Comparison of ENCODE assay signal across 9 mouse cellular contexts in genomic region chr16:85148615-85149508, GRCm38 (mm10). TPM values are rescaled to one million over a fixed set of nuclear protein-coding genes. Genes with fewer than 3 reads are reported as not detected.
DNase-seq lines count a peak whose midpoint lies in the region; ATAC-seq and TF ChIP-seq lines count a peak whose summit lies in the region.
"Had no signal": no experiment of that assay in that cellular context is flagged by ENCODE, and none has a peak within 500 bp of the region (broad histone marks: within the 10 kb centered on the region; RNA-seq: fewer than 3 reads in every experiment).

No protein-coding gene starts in this region.

- 0 out of 2 replicates have a peak, but pooled peaks have one; percentile 25 for ATAC-seq in forebrain, postnatal 0 days

- TF ChIP-seq POLR2A in olfactory bulb, adult 2 months (IDR thresholded peaks at IDR 0.05; ENCODE audit: insufficient read depth, low read depth, low read length): no peak

- H3K36me3 ChIP-seq in forebrain, postnatal 0 days (ENCODE audit: insufficient read depth): no peaks in the 10 kb centered on the region
- H3K36me3 ChIP-seq in forebrain, embryonic 10.5 days (replicated peaks): peaks cover 7% of the 10 kb centered on the region

- H3K27me3 ChIP-seq in forebrain, postnatal 0 days (ENCODE audit: insufficient read depth, low read length): no peaks in the 10 kb centered on the region
- no peaks in the 10 kb centered on the region for H3K27me3 ChIP-seq in forebrain, embryonic 10.5 days (ENCODE audit: poor library complexity, severe bottlenecking)

- no peak overlapping the region for H3K9ac ChIP-seq in forebrain, postnatal 0 days

- H3K4me2 ChIP-seq in forebrain, postnatal 0 days (ENCODE audit: low read depth): no peak overlapping the region

- TF ChIP-seq CTCF in forebrain, postnatal 0 days (IDR thresholded peaks at IDR 0.05; ENCODE audit: low read depth): no peak
- TF ChIP-seq CTCF in olfactory bulb, adult 2 months (IDR thresholded peaks at IDR 0.05; ENCODE audit: insufficient read depth, low read depth, low read length): no peak

- H3K27ac ChIP-seq in forebrain, postnatal 0 days (ENCODE audit: low read depth, low read length): no peak overlapping the region
- no peak overlapping the region for H3K27ac ChIP-seq in forebrain, embryonic 10.5 days
- H3K27ac ChIP-seq in olfactory bulb, adult 2 months (ENCODE audit: insufficient read depth, low read depth, low read length): 0 out of 2 replicates have a peak overlapping the region, but pooled peaks have one; percentile 31

- H3K4me3 ChIP-seq in forebrain, postnatal 0 days (ENCODE audit: low read depth, low read length): no peak overlapping the region
- no peak overlapping the region for H3K4me3 ChIP-seq in forebrain, embryonic 10.5 days
- no peak overlapping the region for H3K4me3 ChIP-seq in olfactory bulb, adult 2 months (ENCODE audit: insufficient read depth, low read depth, low read length)
- H3K4me3 ChIP-seq: erythroblast, embryonic 14.5 days had no signal

- no peak for DNase-seq in forebrain, postnatal 0 days
- no peak for DNase-seq in forebrain, embryonic 10.5 days (ENCODE audit: extremely low spot score, low spot score)
- peak; percentile 85 for DNase-seq in adrenal gland, adult 2 months
- DNase-seq in heart, adult 9 months (ENCODE audit: low spot score in 2 of 2): peak; percentile 90 to 91
- DNase-seq in kidney, postnatal 25 days: peak; percentile 75 to 89
- no peak for DNase-seq in c-Kit-positive CD71-positive TER-119-positive erythroid progenitor cells, embryonic 14.5 days (ENCODE audit: low spot score)
- DNase-seq in left cerebral cortex, postnatal 36 days (ENCODE audit: low spot score in 2 of 2): no peak

- H3K9me3 ChIP-seq in forebrain, postnatal 0 days (ENCODE audit: low read length): no peaks in the 10 kb centered on the region
- no peaks in the 10 kb centered on the region for H3K9me3 ChIP-seq in forebrain, embryonic 10.5 days

- intact Hi-C loops in left cerebral cortex, postnatal 36 days (cut with DNase I): no loop called here

- WGBS in forebrain, postnatal 0 days: 66% methylated on average over 9 of the region's 9 CpGs
- 93% methylated on average over 9 of the region's 9 CpGs for WGBS in forebrain, embryonic 10.5 days
- 53% methylated on average over 9 of the region's 9 CpGs for WGBS in olfactory bulb, adult 2 months

- H3K4me1 ChIP-seq in forebrain, postnatal 0 days (ENCODE audit: insufficient read depth): no peaks in the 10 kb centered on the region
- peaks cover 54% of the 10 kb centered on the region for H3K4me1 ChIP-seq in forebrain, embryonic 10.5 days
- H3K4me1 ChIP-seq in olfactory bulb, adult 2 months (ENCODE audit: control insufficient read depth, insufficient read depth, low read length): peaks cover 20% of the 10 kb centered on the region

RNA-seq across cellular contexts. Expression of gene App, which starts 24.7 kb away (rescaled TPM):
- 368 and 493 TPM in 2 replicates for total RNA-seq in forebrain, postnatal 0 days (2014; rRNA removed)
- 289 and 433 TPM in 2 replicates for polyA plus RNA-seq in forebrain, postnatal 0 days (2015; fragmentation: Nextera tagmentation; extraction: Ambion mirVana)
- 86.1 and 91.3 TPM in 2 replicates for polyA plus RNA-seq in forebrain, embryonic 10.5 days (2016; fragmentation: Nextera tagmentation; extraction: Ambion mirVana)
- 100 to 1,000 TPM; 361 to 386 TPM for total RNA-seq in adrenal gland, adult 2 months (2021)
- polyA plus RNA-seq in adrenal gland, adult 2 months (2012; rRNA removed): 229 and 254 TPM in 2 replicates
- 241 and 247 TPM in 2 replicates for polyA plus RNA-seq in olfactory bulb, adult 2 months (2012; ENCODE audit: insufficient read depth, insufficient read length, low replicate concordance, missing spikeins)
- 1,000 to 10,000 TPM; 1,397 to 1,549 TPM for total RNA-seq in left cerebral cortex, postnatal 36 days (2021)

Comparison
In these comparisons a context has a peak if more than half of its experiments do, and no peak if none do; other contexts are left out.
1. DNase-seq: peak in adrenal gland, adult 2 months (single experiment), heart, adult 9 months (2 of 2) and kidney, postnatal 25 days (2 of 2); none in forebrain, postnatal 0 days (single experiment), forebrain, embryonic 10.5 days (single experiment), c-Kit-positive CD71-positive TER-119-positive erythroid progenitor cells, embryonic 14.5 days (single experiment) and left cerebral cortex, postnatal 36 days (0 of 2).